Mouse (Mus musculus): ENCODE results near the gene Tmem251.

GRCm38 (mm10) chr12:102710851-102711375 lies 32.6 kb upstream of the Tmem251 start:
- TF ChIP-seq POLR2A (IDR thresholded peaks at IDR 0.05; ENCODE audit: borderline replicate concordance, insufficient read depth, low read length) (no peak), CTCF (IDR thresholded peaks at IDR 0.05; ENCODE audit: borderline replicate concordance, insufficient read depth, low read depth, low read length) (no peak; the same call in 1 of the 2 replicates)
